Mouse (Mus musculus): Measurements from ENCODE around the gene BC037034. TPM values are rescaled to one million over a fixed set of nuclear protein-coding genes. Genes with fewer than 3 reads are reported as not detected.

BC037034 gene
- polyA plus RNA-seq, 1 experiment from 2014 or later = 9.3 TPM

DNA sequence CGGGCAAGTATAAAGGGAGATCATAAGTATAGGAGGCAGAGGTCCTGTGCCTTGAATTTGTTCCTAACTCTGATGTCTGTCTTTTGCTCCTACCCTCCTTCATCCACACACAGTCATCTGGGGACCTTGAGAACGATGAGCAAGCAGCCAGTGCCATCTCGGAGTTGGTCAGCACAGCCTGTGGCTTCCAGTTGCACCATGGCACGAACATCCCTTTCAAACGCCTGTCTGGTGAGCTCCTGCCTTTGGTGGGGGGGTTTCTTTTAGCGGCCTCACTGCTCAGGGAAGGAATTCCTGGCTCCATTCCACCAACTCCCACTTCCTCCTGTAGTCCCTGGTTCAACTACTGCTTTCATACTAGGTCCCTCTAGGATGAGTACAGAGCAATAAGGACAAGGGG, 5.3 kb downstream of the BC037034 start:
- 93% methylated on average over 6 of the region's 6 CpGs for WGBS
- DNase-seq (ENCODE audit: low spot score) (no peak), ATAC-seq (replicated peaks; ENCODE audit: low FRiP score) (no peak)
- H3K4me1 ChIP-seq (replicated peaks; ENCODE audit: control insufficient read depth, insufficient read depth, low read length) = peaks cover 9% of the 10 kb centered on the region
- no peaks in the 10 kb centered on the region for H3K9me3 ChIP-seq (ENCODE audit: control insufficient read depth, low read length)
- H3K27ac ChIP-seq (ENCODE audit: low read depth, low read length) = no peak overlapping the region
- H3K27me3 ChIP-seq (ENCODE audit: control insufficient read depth, insufficient read depth, low read length) = no peaks in the 10 kb centered on the region
- H3K4me3 ChIP-seq (ENCODE audit: low read depth, low read length) = no peak overlapping the region
- H3K9ac ChIP-seq (ENCODE audit: low read length) = no peak overlapping the region
- H3K36me3 ChIP-seq (ENCODE audit: control insufficient read depth, insufficient read depth, low read length) = peaks cover 4% of the 10 kb centered on the region; the same call in 1 of the 2 replicates
- no peak overlapping the region for H3K4me2 ChIP-seq (ENCODE audit: low read depth, low read length, severe bottlenecking)

DNA sequence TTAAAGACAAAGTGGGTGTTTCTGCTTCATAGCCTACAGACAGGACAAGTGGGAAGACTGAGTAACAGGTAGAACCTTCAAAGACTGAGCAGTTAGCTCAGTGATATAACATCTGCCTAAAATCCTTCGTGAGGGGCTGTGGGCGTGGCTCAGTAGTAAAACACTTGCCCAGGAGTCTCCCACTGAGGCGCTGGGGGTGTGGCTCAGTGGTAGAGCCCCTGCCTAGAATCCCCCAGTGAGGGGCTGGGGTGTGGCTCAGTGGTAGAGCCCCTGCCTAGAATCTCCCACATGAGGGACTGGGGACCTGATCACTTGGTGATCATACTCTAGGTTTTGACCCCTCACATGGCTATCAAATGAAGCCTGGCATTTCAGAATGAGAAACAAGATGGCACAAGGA, 5.8 kb downstream of the BC037034 start:
- H3K4me3 ChIP-seq (ENCODE audit: low read depth, low read length) = no peak overlapping the region
- H3K4me2 ChIP-seq (ENCODE audit: low read depth, low read length, severe bottlenecking) = no peak overlapping the region
- no peak for DNase-seq (ENCODE audit: low spot score)
- no peak overlapping the region for H3K27ac ChIP-seq (ENCODE audit: low read depth, low read length)
- no peaks in the 10 kb centered on the region for H3K27me3 ChIP-seq (ENCODE audit: control insufficient read depth, insufficient read depth, low read length)
- H3K9me3 ChIP-seq (ENCODE audit: control insufficient read depth, low read length) = no peaks in the 10 kb centered on the region
- peaks cover 4% of the 10 kb centered on the region; the same call in 1 of the 2 replicates for H3K36me3 ChIP-seq (ENCODE audit: control insufficient read depth, insufficient read depth, low read length)
- no peak for ATAC-seq (replicated peaks; ENCODE audit: low FRiP score)
- WGBS = 84% methylated on average over 3 of the region's 3 CpGs
- H3K9ac ChIP-seq (ENCODE audit: low read length) = no peak overlapping the region
- peaks cover 7% of the 10 kb centered on the region for H3K4me1 ChIP-seq (replicated peaks; ENCODE audit: control insufficient read depth, insufficient read depth, low read length)

DNA sequence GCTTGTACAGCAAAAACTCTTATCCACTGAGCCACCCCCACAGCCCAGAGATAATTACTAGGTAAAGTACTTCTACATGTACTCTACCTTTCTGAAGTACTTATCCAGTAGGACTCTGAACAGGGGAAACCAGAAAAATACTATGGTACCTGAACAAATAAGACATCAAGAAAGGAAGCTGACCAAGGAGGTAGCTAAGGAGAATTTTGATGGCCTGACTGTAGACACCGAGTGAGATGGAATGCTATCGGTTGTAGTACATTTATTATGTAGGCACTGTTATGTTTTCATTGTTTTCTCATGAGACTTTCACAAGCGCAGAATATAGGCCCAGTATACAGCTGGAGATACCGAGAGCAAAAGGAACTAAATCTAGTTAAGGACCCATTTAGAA, 6.3 kb downstream of the BC037034 start:
- H3K36me3 ChIP-seq (ENCODE audit: control insufficient read depth, insufficient read depth, low read length) = peaks cover 4% of the 10 kb centered on the region; the same call in 1 of the 2 replicates

DNA sequence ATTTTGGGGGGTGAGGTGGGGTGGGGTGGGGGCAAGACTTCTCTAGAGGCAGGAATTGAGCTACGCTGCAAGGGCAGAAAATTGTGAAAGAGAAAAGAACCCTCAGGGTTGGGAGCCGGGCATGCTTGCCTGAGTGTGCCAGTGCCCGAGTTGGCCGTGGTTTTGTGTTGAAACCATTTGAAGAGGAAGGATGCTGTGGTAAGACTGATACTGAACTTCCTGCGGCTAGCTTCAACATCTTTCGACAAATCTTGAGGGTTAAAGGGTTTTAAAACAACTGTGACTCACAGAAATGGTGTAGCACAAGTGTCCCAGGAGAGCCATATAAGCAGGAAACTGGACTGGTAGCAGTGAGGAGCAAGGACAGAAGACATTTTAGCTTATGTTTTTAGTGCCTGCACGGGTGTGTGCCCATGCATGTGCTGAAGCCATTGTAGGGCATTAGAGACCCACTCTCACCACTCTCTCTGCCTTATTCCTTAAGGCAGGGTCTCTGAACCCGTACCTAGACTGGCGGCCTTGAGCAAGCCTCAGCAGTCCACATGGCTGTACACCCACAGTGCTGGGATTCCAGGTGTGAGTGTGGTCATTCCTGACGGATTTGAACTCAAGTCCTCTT, 6.8 kb downstream of the BC037034 start:
- WGBS = 89% methylated on average over 10 of the region's 10 CpGs
- Histone ChIP-seq H3K27me3 (ENCODE audit: control insufficient read depth, insufficient read depth, low read length) (no peaks in the 10 kb centered on the region), H3K9ac (ENCODE audit: low read length) (no peak overlapping the region), H3K36me3 (ENCODE audit: control insufficient read depth, insufficient read depth, low read length) (peaks cover 4% of the 10 kb centered on the region; the same call in 1 of the 2 replicates), H3K27ac (ENCODE audit: low read depth, low read length) (no peak overlapping the region), H3K4me1 (replicated peaks; ENCODE audit: control insufficient read depth, insufficient read depth, low read length) (peaks cover 3% of the 10 kb centered on the region), H3K4me3 (ENCODE audit: low read depth, low read length) (no peak overlapping the region), H3K4me2 (ENCODE audit: low read depth, low read length, severe bottlenecking) (no peak overlapping the region), H3K9me3 (ENCODE audit: control insufficient read depth, low read length) (no peaks in the 10 kb centered on the region)
- ATAC-seq (replicated peaks; ENCODE audit: low FRiP score) = no peak
- DNase-seq (ENCODE audit: low spot score) = no peak

More for the DNA sequence above, 6.3 kb downstream of the BC037034 start:
- DNase-seq (ENCODE audit: low spot score) (no peak), ATAC-seq (replicated peaks; ENCODE audit: low FRiP score) (no peak)
- WGBS = 94% methylated on average over 4 of the region's 4 CpGs
- Histone ChIP-seq H3K4me2 (ENCODE audit: low read depth, low read length, severe bottlenecking) (no peak overlapping the region), H3K27ac (ENCODE audit: low read depth, low read length) (no peak overlapping the region), H3K9me3 (ENCODE audit: control insufficient read depth, low read length) (no peaks in the 10 kb centered on the region), H3K4me1 (replicated peaks; ENCODE audit: control insufficient read depth, insufficient read depth, low read length) (peaks cover 3% of the 10 kb centered on the region), H3K9ac (ENCODE audit: low read length) (no peak overlapping the region), H3K27me3 (ENCODE audit: control insufficient read depth, insufficient read depth, low read length) (no peaks in the 10 kb centered on the region), H3K4me3 (ENCODE audit: low read depth, low read length) (no peak overlapping the region)

- H3K27ac ChIP-seq (ENCODE audit: low read depth, low read length) = 0 out of 2 replicates have a peak overlapping the region, but pooled peaks have one; percentile 37
- H3K9ac ChIP-seq (ENCODE audit: low read length) = peak overlapping the region; percentile 61
- H3K9me3 ChIP-seq (ENCODE audit: control insufficient read depth, low read length) = no peaks in the 10 kb centered on the region
- H3K27me3 ChIP-seq (ENCODE audit: control insufficient read depth, insufficient read depth, low read length) = no peaks in the 10 kb centered on the region
- peaks cover 3% of the 10 kb centered on the region for H3K4me1 ChIP-seq (replicated peaks; ENCODE audit: control insufficient read depth, insufficient read depth, low read length)
- peak overlapping the region; percentile 68 for H3K4me3 ChIP-seq (ENCODE audit: low read depth, low read length)
- peaks cover 4% of the 10 kb centered on the region; the same call in 1 of the 2 replicates for H3K36me3 ChIP-seq (ENCODE audit: control insufficient read depth, insufficient read depth, low read length)
- ATAC-seq (replicated peaks; ENCODE audit: low FRiP score) (no peak; the same call in 1 of the 2 replicates), DNase-seq (ENCODE audit: low spot score) (no peak)
- WGBS = 29% methylated on average over 7 of the region's 7 CpGs
- H3K4me2 ChIP-seq (ENCODE audit: low read depth, low read length, severe bottlenecking) = peak overlapping the region; percentile 65
Observed at GRCm38 (mm10) chr5:138256094-138256467, 7.8 kb downstream of the BC037034 start.

- peak; percentile 92 for DNase-seq (ENCODE audit: low spot score)
- peaks cover 3% of the 10 kb centered on the region for H3K4me1 ChIP-seq (replicated peaks; ENCODE audit: control insufficient read depth, insufficient read depth, low read length)
- H3K9ac ChIP-seq (ENCODE audit: low read length) = peak within 1 kb of the TSS; percentile 61
- peaks cover 4% of the 10 kb centered on the region; the same call in 1 of the 2 replicates for H3K36me3 ChIP-seq (ENCODE audit: control insufficient read depth, insufficient read depth, low read length)
- H3K4me2 ChIP-seq (ENCODE audit: low read depth, low read length, severe bottlenecking) = peak within 1 kb of the TSS; percentile 65
- under 1% methylated on average over 38 of the region's 38 CpGs for WGBS
- H3K27ac ChIP-seq (ENCODE audit: low read depth, low read length) = 0 out of 2 replicates have a peak within 1 kb of the TSS, but pooled peaks have one; percentile 37
- peak within 1 kb of the TSS; percentile 68 for H3K4me3 ChIP-seq (ENCODE audit: low read depth, low read length)
- ATAC-seq (replicated peaks; ENCODE audit: low FRiP score) = peak; percentile 100
- no peaks in the 10 kb centered on the region for H3K27me3 ChIP-seq (ENCODE audit: control insufficient read depth, insufficient read depth, low read length)
- H3K9me3 ChIP-seq (ENCODE audit: control insufficient read depth, low read length) = no peaks in the 10 kb centered on the region
Observed at GRCm38 (mm10) chr5:138255353-138256093, 8.3 kb downstream of the BC037034 start, which contains the start of gene Lamtor4. TSS of gene Lamtor4 (plus strand) at chr5:138255482.

GRCm38 (mm10) chr5:138253061-138253460, 10.8 kb downstream of the BC037034 start:
- no peak overlapping the region for H3K27ac ChIP-seq (ENCODE audit: low read depth, low read length)
- H3K27me3 ChIP-seq (ENCODE audit: control insufficient read depth, insufficient read depth, low read length) = no peaks in the 10 kb centered on the region
- H3K4me1 ChIP-seq (replicated peaks; ENCODE audit: control insufficient read depth, insufficient read depth, low read length) = peaks cover 3% of the 10 kb centered on the region
- WGBS = 91% methylated on average over 3 of the region's 3 CpGs
- no peak overlapping the region for H3K4me2 ChIP-seq (ENCODE audit: low read depth, low read length, severe bottlenecking)
- H3K9ac ChIP-seq (ENCODE audit: low read length) = no peak overlapping the region
- no peaks in the 10 kb centered on the region for H3K36me3 ChIP-seq (ENCODE audit: control insufficient read depth, insufficient read depth, low read length)
- no peak overlapping the region for H3K4me3 ChIP-seq (ENCODE audit: low read depth, low read length)
- no peaks in the 10 kb centered on the region for H3K9me3 ChIP-seq (ENCODE audit: control insufficient read depth, low read length)
- no peak for ATAC-seq (replicated peaks; ENCODE audit: low FRiP score)
- no peak for DNase-seq (ENCODE audit: low spot score)

- no peak overlapping the region for H3K9ac ChIP-seq (ENCODE audit: low read length)
- 87% methylated on average over 12 of the region's 12 CpGs for WGBS
- no peaks in the 10 kb centered on the region for H3K9me3 ChIP-seq (ENCODE audit: control insufficient read depth, low read length)
- no peak overlapping the region for H3K4me2 ChIP-seq (ENCODE audit: low read depth, low read length, severe bottlenecking)
- no peak for ATAC-seq (replicated peaks; ENCODE audit: low FRiP score)
- no peak overlapping the region for H3K4me3 ChIP-seq (ENCODE audit: low read depth, low read length)
- DNase-seq (ENCODE audit: low spot score) = no peak
- H3K27ac ChIP-seq (ENCODE audit: low read depth, low read length) = no peak overlapping the region
- H3K4me1 ChIP-seq (replicated peaks; ENCODE audit: control insufficient read depth, insufficient read depth, low read length) = peaks cover 1% of the 10 kb centered on the region
- H3K36me3 ChIP-seq (ENCODE audit: control insufficient read depth, insufficient read depth, low read length) = no peaks in the 10 kb centered on the region
- no peaks in the 10 kb centered on the region for H3K27me3 ChIP-seq (ENCODE audit: control insufficient read depth, insufficient read depth, low read length)
Observed at GRCm38 (mm10) chr5:138251144-138251543, 12.7 kb downstream of the BC037034 start.
